Mouse (Mus musculus) stomach, postnatal 0 days (tissue): ENCODE measurements around the gene Vmn2r63. TPM values are rescaled to one million over a fixed set of nuclear protein-coding genes. Genes with fewer than 3 reads are reported as not detected.

Source experiments
- microRNA-seq: library from miRNA; unstranded; fragments of <30 nt; microRNA quantifications from one replicate; pipeline ENCODE4, GENCODE M21; 2016
- polyA plus RNA-seq: library from polyadenylated mRNA; unstranded; fragments of >200 nt; fragmentation: Nextera tagmentation; extraction: Ambion mirVana; gene quantifications from 2 replicates; pipeline ENCODE4 v1.2.1, GENCODE M21; 2015

The Vmn2r63 gene
- polyA plus RNA-seq, 1 experiment from 2014 or later, result not detected

Small RNA genes lying within 50 kb of the gene (microRNA-seq; reads per million reads assigned to microRNA genes)
- gene Gm23256, result not detected

Other genes with a start within 250 kb of the Vmn2r63 start
- 2.3 and 2.5 TPM in 2 replicates for gene Zfp975, start 241.1 kb downstream of the Vmn2r63 start, polyA plus RNA-seq
- gene Gm17067, start 206.8 kb downstream of the Vmn2r63 start, polyA plus RNA-seq, result not detected in 2 replicates
- not detected in 2 replicates for gene Vmn2r62, start 140.3 kb downstream of the Vmn2r63 start, polyA plus RNA-seq
- not detected in 2 replicates for gene Gm2381, start 66.6 kb downstream of the Vmn2r63 start, polyA plus RNA-seq
- gene Gm9268, start 84.9 kb upstream of the Vmn2r63 start, polyA plus RNA-seq, result not detected in 2 replicates
- not detected in 2 replicates for gene Zfp936, start 180.4 kb upstream of the Vmn2r63 start, polyA plus RNA-seq